Mouse (Mus musculus): ENCODE results near the gene Med20. TPM values are rescaled to one million over a fixed set of nuclear protein-coding genes. Genes with fewer than 3 reads are reported as not detected.

The Med20 gene
- polyA plus RNA-seq, 1 experiment from 2014 or later = 44.8 TPM

GRCm38 (mm10) chr17:47588517-47588916 lies 22.9 kb upstream of the Med20 start:
- 0 out of 2 replicates have a peak, but pooled peaks cover 2% of the 10 kb centered on the region for H3K27me3 ChIP-seq

GRCm38 (mm10) chr17:47591073-47591472 lies 20.3 kb upstream of the Med20 start:
- no peak overlapping the region for H3K4me3 ChIP-seq
- H3K36me3 ChIP-seq = no peaks in the 10 kb centered on the region
- H3K9me3 ChIP-seq = no peaks in the 10 kb centered on the region
- no peak overlapping the region for H3K4me2 ChIP-seq
- no peak for ATAC-seq (ENCODE audit: low FRiP score)
- peaks cover 31% of the 10 kb centered on the region for H3K4me1 ChIP-seq (replicated peaks)
- WGBS = 88% methylated on average over 3 of the region's 3 CpGs
- H3K27ac ChIP-seq = no peak overlapping the region
- no peak overlapping the region for H3K9ac ChIP-seq
- H3K27me3 ChIP-seq = 0 out of 2 replicates have a peak, but pooled peaks cover 5% of the 10 kb centered on the region

More at GRCm38 (mm10) chr17:47588517-47588916, 22.9 kb upstream of the Med20 start:
- no peak overlapping the region for H3K4me3 ChIP-seq
- H3K9ac ChIP-seq = no peak overlapping the region
- no peaks in the 10 kb centered on the region for H3K36me3 ChIP-seq
- no peak overlapping the region for H3K27ac ChIP-seq
- 91% methylated on average over 8 of the region's 8 CpGs for WGBS
- no peak overlapping the region for H3K4me2 ChIP-seq
- peaks cover 6% of the 10 kb centered on the region for H3K4me1 ChIP-seq (replicated peaks)
- ATAC-seq (ENCODE audit: low FRiP score) = no peak
- no peaks in the 10 kb centered on the region for H3K9me3 ChIP-seq

- ATAC-seq (ENCODE audit: low FRiP score) = peak; percentile 90
- peaks cover 52% of the 10 kb centered on the region for H3K4me1 ChIP-seq (replicated peaks)
These were observed 18.0 kb upstream of the Med20 start for GRCm38 (mm10) chr17:47593215-47593853.

GRCm38 (mm10) chr17:47593854-47594182 lies 17.6 kb upstream of the Med20 start:
- H3K4me3 ChIP-seq = peak overlapping the region; percentile 73
- peak overlapping the region; percentile 85 for H3K9ac ChIP-seq
- peak overlapping the region; percentile 88 for H3K27ac ChIP-seq
- no peaks in the 10 kb centered on the region for H3K9me3 ChIP-seq
- H3K4me2 ChIP-seq = peak overlapping the region; percentile 98
- peaks cover 53% of the 10 kb centered on the region for H3K4me1 ChIP-seq (replicated peaks)
- peak; percentile 14; the same call in 1 of the 2 replicates for ATAC-seq (ENCODE audit: low FRiP score)
- 0 out of 2 replicates have a peak, but pooled peaks cover 6% of the 10 kb centered on the region for H3K27me3 ChIP-seq
- H3K36me3 ChIP-seq = peaks cover 4% of the 10 kb centered on the region; the same call in 1 of the 2 replicates
- WGBS = 0% methylated on average over 13 of the region's 13 CpGs

More at GRCm38 (mm10) chr17:47593215-47593853, 18.0 kb upstream of the Med20 start:
- peak overlapping the region; percentile 88 for H3K27ac ChIP-seq
- 0 out of 2 replicates have a peak, but pooled peaks cover 6% of the 10 kb centered on the region for H3K27me3 ChIP-seq
- peak overlapping the region; percentile 98 for H3K4me2 ChIP-seq
- WGBS = under 1% methylated on average over 52 of the region's 63 CpGs
- no peaks in the 10 kb centered on the region for H3K36me3 ChIP-seq
- peak overlapping the region; percentile 85 for H3K9ac ChIP-seq
- no peaks in the 10 kb centered on the region for H3K9me3 ChIP-seq
- H3K4me3 ChIP-seq = peak overlapping the region; percentile 73

- H3K4me3 ChIP-seq = peak overlapping the region; percentile 73
- 0 out of 2 replicates have a peak, but pooled peaks cover 6% of the 10 kb centered on the region for H3K27me3 ChIP-seq
- no peaks in the 10 kb centered on the region for H3K9me3 ChIP-seq
- H3K36me3 ChIP-seq = peaks cover 9% of the 10 kb centered on the region
- peak overlapping the region; percentile 85 for H3K9ac ChIP-seq
- WGBS = under 1% methylated on average over 35 of the region's 43 CpGs
- H3K4me1 ChIP-seq (replicated peaks) = peaks cover 53% of the 10 kb centered on the region
- no peak for ATAC-seq (ENCODE audit: low FRiP score)
- peak overlapping the region; percentile 98 for H3K4me2 ChIP-seq
- peak overlapping the region; percentile 88 for H3K27ac ChIP-seq
These were observed 17.0 kb upstream of the Med20 start for GRCm38 (mm10) chr17:47594183-47594968.

GRCm38 (mm10) chr17:47594969-47595247 lies 16.5 kb upstream of the Med20 start:
- ATAC-seq (ENCODE audit: low FRiP score) = no peak
- H3K27me3 ChIP-seq = 0 out of 2 replicates have a peak, but pooled peaks cover 6% of the 10 kb centered on the region
- WGBS = 4% methylated on average over 6 of the region's 9 CpGs
- H3K9me3 ChIP-seq = no peaks in the 10 kb centered on the region
- H3K27ac ChIP-seq = peak overlapping the region; percentile 88
- peaks cover 15% of the 10 kb centered on the region for H3K36me3 ChIP-seq
- H3K4me2 ChIP-seq = peak overlapping the region; percentile 98
- peaks cover 53% of the 10 kb centered on the region for H3K4me1 ChIP-seq (replicated peaks)
- peak overlapping the region; percentile 85 for H3K9ac ChIP-seq
- H3K4me3 ChIP-seq = peak overlapping the region; percentile 73

GRCm38 (mm10) chr17:47595248-47596161 lies 15.9 kb upstream of the Med20 start:
- ATAC-seq (ENCODE audit: low FRiP score) = peak; percentile 16; the same call in 1 of the 2 replicates
- Histone ChIP-seq H3K9ac (peak overlapping the region; percentile 85), H3K27ac (peak overlapping the region; percentile 88), H3K4me1 (replicated peaks) (peaks cover 53% of the 10 kb centered on the region), H3K4me2 (peak overlapping the region; percentile 98), H3K9me3 (no peaks in the 10 kb centered on the region), H3K4me3 (peak overlapping the region; percentile 73), H3K36me3 (peaks cover 20% of the 10 kb centered on the region), H3K27me3 (0 out of 2 replicates have a peak, but pooled peaks cover 6% of the 10 kb centered on the region)
- under 1% methylated on average over 19 of the region's 21 CpGs for WGBS

- ATAC-seq (ENCODE audit: low FRiP score) = no peak
- Histone ChIP-seq H3K27ac (peak overlapping the region; percentile 88), H3K9me3 (no peaks in the 10 kb centered on the region), H3K4me2 (peak overlapping the region; percentile 98), H3K9ac (peak overlapping the region; percentile 85), H3K27me3 (0 out of 2 replicates have a peak, but pooled peaks cover 6% of the 10 kb centered on the region), H3K4me1 (replicated peaks) (peaks cover 53% of the 10 kb centered on the region), H3K4me3 (peak overlapping the region; percentile 73), H3K36me3 (peaks cover 28% of the 10 kb centered on the region)
- 29% methylated on average over 6 of the region's 6 CpGs for WGBS
These were observed 15.1 kb upstream of the Med20 start for GRCm38 (mm10) chr17:47596162-47596838.

GRCm38 (mm10) chr17:47596839-47597164 lies 14.6 kb upstream of the Med20 start:
- Histone ChIP-seq H3K4me2 (peak overlapping the region; percentile 98), H3K4me1 (replicated peaks) (peaks cover 53% of the 10 kb centered on the region), H3K36me3 (peaks cover 33% of the 10 kb centered on the region), H3K27me3 (0 out of 2 replicates have a peak, but pooled peaks cover 4% of the 10 kb centered on the region), H3K9ac (peak overlapping the region; percentile 85; the same call in 1 of the 2 replicates), H3K9me3 (no peaks in the 10 kb centered on the region), H3K27ac (peak overlapping the region; percentile 88), H3K4me3 (peak overlapping the region; percentile 73; the same call in 1 of the 2 replicates)
- no peak for ATAC-seq (ENCODE audit: low FRiP score)
- 75% methylated on average over 5 of the region's 5 CpGs for WGBS

- no peak overlapping the region for H3K4me3 ChIP-seq
These were observed 14.1 kb upstream of the Med20 start for GRCm38 (mm10) chr17:47597261-47597660.

GRCm38 (mm10) chr17:47597838-47598579 lies 13.4 kb upstream of the Med20 start:
- Histone ChIP-seq H3K27me3 (0 out of 2 replicates have a peak, but pooled peaks cover 4% of the 10 kb centered on the region), H3K9ac (0 out of 2 replicates have a peak overlapping the region, but pooled peaks have one; percentile 46), H3K27ac (no peak overlapping the region), H3K9me3 (no peaks in the 10 kb centered on the region), H3K36me3 (peaks cover 45% of the 10 kb centered on the region), H3K4me2 (no peak overlapping the region), H3K4me1 (replicated peaks) (peaks cover 48% of the 10 kb centered on the region), H3K4me3 (no peak overlapping the region)
- no peak for ATAC-seq (ENCODE audit: low FRiP score)
- 33% methylated on average over 10 of the region's 10 CpGs for WGBS

More at GRCm38 (mm10) chr17:47597261-47597660, 14.1 kb upstream of the Med20 start:
- Histone ChIP-seq H3K36me3 (peaks cover 38% of the 10 kb centered on the region), H3K27me3 (0 out of 2 replicates have a peak, but pooled peaks cover 4% of the 10 kb centered on the region), H3K4me1 (replicated peaks) (peaks cover 53% of the 10 kb centered on the region), H3K9me3 (no peaks in the 10 kb centered on the region), H3K27ac (no peak overlapping the region), H3K4me2 (no peak overlapping the region), H3K9ac (peak overlapping the region; percentile 49)
- 79% methylated on average over 13 of the region's 13 CpGs for WGBS
- no peak for ATAC-seq (ENCODE audit: low FRiP score)

Measured in hindbrain, embryonic 13.5 days (tissue).